Mouse (Mus musculus): ENCODE data around the gene Csrnp1.
"Not testable (repeated sequence)": the region's sequence is repeated elsewhere in the genome, so short reads cannot be mapped to it uniquely, and the experiment has no call there.

Csrnp1 gene

DNA sequence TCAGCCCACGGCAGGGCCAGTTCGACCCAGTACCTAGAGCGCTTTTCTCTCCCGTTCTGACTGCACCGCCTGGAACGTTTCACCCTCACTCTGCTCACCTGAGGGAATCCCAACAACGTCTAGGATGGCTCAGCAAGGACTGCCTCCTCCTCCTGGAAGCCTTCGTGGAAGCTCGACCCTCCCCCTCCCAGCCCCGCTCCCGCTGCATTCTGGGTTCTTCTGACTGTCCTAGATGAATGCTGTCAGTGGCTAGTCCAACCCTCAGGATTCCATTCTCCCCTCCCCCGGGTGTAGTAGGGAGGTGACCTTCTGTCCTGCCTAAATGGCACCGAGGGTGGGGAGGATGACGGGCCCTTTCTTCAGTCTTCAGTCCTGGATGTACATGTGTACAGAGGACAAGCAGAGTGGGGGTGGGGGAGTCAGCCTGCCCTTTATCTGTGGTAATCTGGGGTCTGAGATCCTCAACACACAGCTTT is at the start of gene Csrnp1:
Csrnp1 (minus strand) TSS at position 123 of the 476 bp plus-strand sequence.
- no peak for DNase-seq (ENCODE audit: low spot score in 2 of 2)

GRCm38 (mm10) chr9:120032710-120033109 is 48.3 kb upstream of the Csrnp1 start:
- DNase-seq (ENCODE audit: low spot score in 2 of 2), result no peak

DNA sequence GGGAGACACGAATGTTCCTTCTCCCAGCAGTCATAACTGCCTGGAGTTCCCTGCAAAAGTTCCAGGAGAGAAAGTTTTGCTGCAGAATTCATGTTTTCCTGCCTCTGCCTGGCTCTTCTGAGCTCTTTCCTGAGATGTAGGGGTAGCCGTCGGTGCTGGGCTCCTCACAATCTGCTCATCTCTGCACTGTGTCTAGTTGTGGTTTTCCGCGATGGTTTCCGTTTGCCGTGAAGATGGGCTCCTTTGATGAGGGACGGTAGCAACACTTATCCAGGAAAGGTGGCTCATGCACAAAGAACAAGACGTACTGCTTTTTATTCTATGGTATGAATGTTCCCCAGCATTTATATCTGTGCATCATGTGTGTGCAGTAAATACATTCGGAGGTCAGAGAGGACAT is 46.0 kb upstream of the Csrnp1 start:
- DNase-seq (ENCODE audit: low spot score in 2 of 2), result no peak

DNA sequence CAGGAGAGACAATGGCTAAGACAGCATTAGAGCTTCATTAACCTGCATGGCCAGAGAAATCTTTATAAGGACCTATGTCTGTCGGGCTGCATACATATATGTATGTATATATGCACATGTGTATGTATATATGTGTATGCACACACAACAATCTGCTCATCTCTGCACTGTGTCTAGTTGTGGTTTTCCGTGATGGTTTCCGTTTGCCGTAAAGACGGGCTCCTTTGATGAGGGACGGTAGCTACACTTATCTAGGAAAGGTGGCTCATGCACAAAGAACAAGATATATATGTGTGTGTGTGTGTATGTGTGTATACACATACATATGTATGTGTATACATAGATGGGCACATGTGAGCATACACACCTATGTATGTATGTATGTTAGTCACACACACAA is 45.4 kb upstream of the Csrnp1 start:
- DNase-seq (ENCODE audit: low spot score in 2 of 2), result no peak

DNA sequence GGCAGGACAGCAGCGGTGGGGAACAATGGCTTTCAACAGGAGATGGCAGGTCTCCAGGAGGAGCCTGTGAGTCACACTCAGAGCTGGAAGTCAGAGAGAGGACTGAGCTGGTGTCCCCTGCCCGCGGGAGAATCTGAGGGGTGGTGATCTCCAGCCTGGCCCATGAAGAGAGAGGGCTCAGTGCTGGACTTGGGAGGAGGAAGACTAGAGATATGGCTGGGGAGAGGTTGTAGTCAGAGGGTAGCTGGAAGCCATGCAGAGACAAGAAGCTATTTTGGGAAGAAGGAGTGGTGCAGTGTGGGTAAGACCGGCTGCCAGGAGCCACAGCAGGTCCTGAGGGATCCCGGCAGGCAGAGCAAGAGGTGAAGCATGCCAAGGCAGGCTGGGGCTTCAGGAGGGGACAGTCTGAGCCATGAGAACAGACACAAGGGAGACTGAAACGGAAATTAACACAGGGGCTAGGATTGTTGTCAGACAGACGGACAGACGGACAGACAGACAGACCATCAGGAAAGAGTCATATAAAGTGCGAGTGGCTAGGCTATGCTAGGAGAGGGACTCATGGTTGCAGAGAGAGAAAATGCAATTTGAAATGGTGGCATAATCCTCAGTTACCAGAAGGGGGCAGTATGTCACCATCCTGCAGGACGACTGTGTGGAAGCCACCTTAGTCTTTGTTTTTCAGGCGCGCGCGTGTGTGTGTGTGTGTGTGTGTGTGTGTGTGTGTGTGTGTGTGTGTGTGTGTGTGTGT is 43.1 kb upstream of the Csrnp1 start:
- DNase-seq (ENCODE audit: low spot score in 2 of 2), result peak in 1 of 2 experiments; percentile 36

DNA sequence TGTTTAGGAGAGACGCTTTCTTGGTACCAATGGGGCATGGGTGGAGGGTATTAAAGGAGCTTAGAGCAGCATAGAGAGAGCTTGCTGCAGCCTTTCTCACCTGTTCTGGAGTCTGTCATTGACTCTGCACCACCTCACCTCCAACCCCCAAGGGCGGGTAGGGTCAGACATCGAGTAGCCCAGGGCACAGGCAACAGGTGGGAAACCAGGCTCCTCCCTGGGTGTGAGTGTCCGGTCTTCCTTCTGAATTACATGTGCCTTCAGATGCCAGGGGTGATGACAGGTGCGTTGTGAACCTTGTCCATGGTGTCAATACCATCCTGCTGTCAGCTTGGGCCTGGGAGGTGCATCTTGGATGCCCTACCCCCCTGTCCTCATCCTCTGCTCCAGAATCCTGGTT is 40.2 kb upstream of the Csrnp1 start:
- DNase-seq (ENCODE audit: low spot score in 2 of 2), result no peak

DNA sequence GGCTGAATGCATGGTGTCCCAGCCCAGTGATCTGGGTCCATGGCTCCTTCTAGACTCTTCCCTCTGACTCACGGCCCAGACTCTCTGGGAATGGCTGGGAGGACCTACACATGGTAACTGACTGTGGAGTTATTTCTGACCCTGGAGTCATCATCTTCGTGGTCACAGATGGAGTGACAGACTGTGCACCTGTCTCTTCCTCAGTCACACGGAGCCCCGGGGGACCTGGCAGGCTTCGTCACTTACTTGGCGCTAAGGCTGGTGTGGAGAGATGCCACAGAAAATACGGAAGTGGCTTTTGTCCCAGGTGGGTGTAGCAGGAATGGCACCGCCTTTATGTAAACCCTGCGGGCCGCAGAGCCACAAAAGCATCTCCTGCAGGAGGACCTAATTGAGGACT is 39.7 kb upstream of the Csrnp1 start:
- no peak for DNase-seq (ENCODE audit: low spot score in 2 of 2)

GRCm38 (mm10) chr9:120023086-120023811 is 38.8 kb upstream of the Csrnp1 start, which contains the start of gene Xirp1:
TSS of gene Xirp1 (minus strand) at chr9:120023598.
- DNase-seq (ENCODE audit: low spot score in 2 of 2), result no peak

DNA sequence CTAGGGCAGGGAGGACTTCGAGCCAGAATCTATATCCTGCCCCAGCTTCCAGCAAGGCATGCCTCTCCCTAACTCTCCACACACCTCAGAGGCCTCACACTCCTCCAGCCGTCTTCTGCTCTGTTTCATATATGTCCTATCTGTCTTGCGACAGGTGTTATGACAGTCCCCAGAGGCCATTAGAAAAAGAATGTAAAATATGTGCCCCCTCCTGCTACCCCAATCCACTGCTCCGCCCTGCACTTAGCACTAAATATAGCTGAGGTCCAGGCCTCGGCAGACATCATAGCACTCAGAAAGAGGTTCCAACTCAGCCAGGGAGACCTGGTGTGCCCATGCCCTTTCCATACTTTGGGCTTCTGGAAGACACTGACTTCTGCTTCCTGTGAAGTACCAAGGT is 36.7 kb upstream of the Csrnp1 start:
- no peak for DNase-seq (ENCODE audit: low spot score in 2 of 2)

DNA sequence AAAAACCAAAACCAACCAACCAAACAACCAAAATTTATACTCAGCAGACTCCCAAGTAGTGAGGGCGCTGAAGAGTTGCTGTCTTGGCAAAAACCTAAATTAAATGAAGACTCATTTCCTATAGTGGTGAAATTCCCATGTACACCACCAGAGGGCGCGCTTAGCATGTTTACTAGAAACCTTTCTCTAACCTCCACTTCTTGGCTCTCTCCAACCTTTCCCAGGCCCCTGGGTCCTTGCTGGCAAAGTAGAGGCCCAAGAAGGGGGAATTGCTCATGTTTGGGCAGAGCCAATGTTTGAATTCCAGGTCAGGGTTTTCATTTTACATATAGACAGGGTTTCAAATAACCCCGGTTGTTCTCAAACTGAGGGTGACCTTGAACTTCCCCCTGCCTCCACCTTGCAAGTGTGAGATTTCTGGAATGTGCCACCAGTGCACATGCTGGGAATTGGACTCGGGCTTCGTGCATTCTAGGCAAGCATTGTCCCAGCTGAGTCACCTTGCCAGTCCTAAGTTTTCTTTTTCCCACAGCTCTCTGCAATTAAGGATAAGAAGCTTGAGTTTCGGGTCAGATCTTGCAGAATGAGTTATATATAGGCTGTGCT is 35.9 kb upstream of the Csrnp1 start:
- DNase-seq (ENCODE audit: low spot score in 2 of 2), result peak; percentile 60 to 80

GRCm38 (mm10) chr9:120016956-120017355 is 32.5 kb upstream of the Csrnp1 start:
- no peak for DNase-seq (ENCODE audit: low spot score in 2 of 2)

DNA sequence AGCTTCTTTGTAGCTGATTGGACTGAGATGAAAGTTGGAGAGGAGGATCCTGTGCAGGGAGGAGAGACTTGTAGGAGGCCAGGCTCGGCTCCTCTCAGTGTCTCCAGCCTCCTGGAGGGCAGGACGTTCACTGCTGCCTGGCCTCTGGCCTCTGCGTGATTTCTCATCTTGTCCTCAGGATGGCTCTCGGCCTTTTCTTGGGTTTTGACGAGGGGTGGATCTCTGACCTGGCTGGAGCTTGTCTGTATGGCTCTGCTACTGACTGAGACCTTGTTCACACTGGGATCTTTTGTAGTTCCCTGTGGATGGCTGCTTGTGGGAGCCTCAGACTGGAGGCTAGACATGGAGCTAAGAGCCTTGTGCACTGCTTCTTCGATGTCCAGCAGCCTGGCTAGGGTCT is 30.4 kb upstream of the Csrnp1 start:
- no peak for DNase-seq (ENCODE audit: low spot score in 2 of 2)

GRCm38 (mm10) chr9:120013251-120013820 is 28.9 kb upstream of the Csrnp1 start:
- DNase-seq (ENCODE audit: low spot score in 2 of 2), result no peak

GRCm38 (mm10) chr9:120012781-120013180 is 28.3 kb upstream of the Csrnp1 start:
- no peak for DNase-seq (ENCODE audit: low spot score in 2 of 2)

- not testable (repeated sequence) for DNase-seq (ENCODE audit: low spot score in 2 of 2)
Observed at GRCm38 (mm10) chr9:120012161-120012560, 27.7 kb upstream of the Csrnp1 start.

DNA sequence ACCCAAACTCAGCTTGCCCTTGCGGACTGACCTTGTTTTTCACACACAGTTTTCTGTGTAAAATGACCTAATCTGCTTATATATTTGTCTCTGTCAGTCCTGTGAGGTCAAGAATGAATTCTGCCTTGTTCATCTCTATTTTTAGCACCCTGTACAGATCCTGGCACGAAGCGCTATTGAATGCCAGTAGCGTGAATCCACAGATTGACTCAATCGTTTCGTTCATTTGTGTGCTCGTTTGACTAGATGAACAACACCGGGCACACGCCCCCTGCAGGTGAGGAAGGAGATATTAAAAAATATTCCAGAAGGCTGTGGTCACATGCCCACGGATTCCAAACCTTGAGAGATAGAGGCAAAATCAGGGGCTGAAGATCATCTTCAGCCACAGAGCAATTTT is 27.1 kb upstream of the Csrnp1 start:
- peak; percentile 16 to 63 for DNase-seq (ENCODE audit: low spot score in 2 of 2)

- peak; percentile 83 to 94 for DNase-seq (ENCODE audit: low spot score in 2 of 2)
Observed at GRCm38 (mm10) chr9:120010781-120011511, 26.5 kb upstream of the Csrnp1 start.

GRCm38 (mm10) chr9:120009871-120010270 is 25.4 kb upstream of the Csrnp1 start:
- DNase-seq (ENCODE audit: low spot score in 2 of 2), result no peak

DNA sequence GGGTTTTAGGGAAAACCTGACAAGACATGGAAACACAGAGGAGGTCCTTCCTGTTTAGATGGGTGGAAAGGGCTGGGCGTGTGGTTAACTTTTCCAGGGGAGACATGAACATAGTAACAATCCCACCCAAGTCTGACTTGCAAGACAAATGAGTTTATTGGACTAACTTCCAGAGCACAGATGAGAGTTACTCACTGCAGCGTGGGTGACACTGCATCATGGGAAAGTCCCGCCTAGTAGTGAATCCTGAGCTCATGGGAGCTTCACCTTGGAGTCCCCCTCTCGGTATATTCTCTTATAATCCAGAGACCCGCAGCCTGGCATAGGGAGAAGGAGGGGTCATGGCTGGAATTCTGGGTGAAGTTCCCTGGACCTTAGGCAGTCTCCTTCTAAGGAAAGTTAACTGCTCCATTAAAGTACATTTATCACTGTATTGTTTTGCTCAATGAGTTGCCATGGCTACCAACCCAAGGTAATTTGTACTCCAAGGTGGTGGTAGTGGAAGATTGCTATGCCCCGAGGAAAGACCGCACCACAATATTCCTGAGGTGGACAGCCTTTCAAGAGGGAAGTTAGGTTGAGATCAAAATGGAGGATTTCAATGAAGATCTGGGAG is 24.9 kb upstream of the Csrnp1 start:
- no peak for DNase-seq (ENCODE audit: low spot score in 2 of 2)

DNA sequence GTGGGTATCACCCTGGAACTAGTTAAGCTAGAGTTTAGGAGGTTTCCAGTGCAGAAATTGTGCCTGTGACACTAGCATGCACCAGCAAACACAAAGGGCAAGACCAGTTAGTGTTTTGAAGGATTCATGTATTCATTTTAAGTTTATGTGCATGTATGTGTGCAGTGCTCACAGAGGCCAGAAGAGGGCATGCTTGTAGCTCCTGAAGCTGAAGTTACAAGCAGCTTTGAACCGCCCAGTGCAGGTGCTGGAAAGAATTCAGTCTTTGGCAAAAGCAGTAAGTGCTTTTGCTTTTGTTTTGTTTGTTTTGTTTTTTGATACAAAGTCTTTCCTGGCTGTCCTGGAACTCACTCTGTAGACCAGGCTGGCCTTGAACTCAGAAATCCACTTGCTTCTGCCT is 23.4 kb upstream of the Csrnp1 start:
- no peak for DNase-seq (ENCODE audit: low spot score in 2 of 2)

- no peak for DNase-seq (ENCODE audit: low spot score in 2 of 2)
Observed at GRCm38 (mm10) chr9:120005936-120006335, 21.5 kb upstream of the Csrnp1 start.

Data from spleen, postnatal 10 days (tissue).